16 mouse cellular contexts compared by ENCODE assay signal in genomic region chr6:137550181-137550580, GRCm38 (mm10).
DNase-seq lines count a peak whose midpoint lies in the region; ATAC-seq and TF ChIP-seq lines count a peak whose summit lies in the region.
"Had no signal": no experiment of that assay in that cellular context is flagged by ENCODE, and none has a peak within 500 bp of the region (broad histone marks: within the 10 kb centered on the region; RNA-seq: fewer than 3 reads in every experiment).

No protein-coding gene starts in this region.

- H3K79me2 ChIP-seq in liver, adult 2 months (ENCODE audit: control insufficient read depth, insufficient read depth, low read length) = no peaks in the 10 kb centered on the region

- peak; percentile 17 for DNase-seq in liver, adult 2 months (ENCODE audit: extremely low read depth, low read depth, low spot score)
- no peak for DNase-seq in liver, postnatal 0 days
- peak; percentile 52 for DNase-seq in kidney, adult 18-20 months
- peak; percentile 56 to 83 for DNase-seq in kidney, postnatal 25 days
- no peak for DNase-seq in adrenal gland, postnatal 4 days (ENCODE audit: low spot score in 2 of 2)
- DNase-seq in right cerebral cortex, adult 18-20 months = no peak
- no peak for DNase-seq in urinary bladder, postnatal 14 days (ENCODE audit: low spot score)
- DNase-seq: adrenal gland, postnatal 36 days; cerebellum, postnatal 36 days had no signal

- no peaks in the 10 kb centered on the region for H3K9me3 ChIP-seq in liver, postnatal 0 days (ENCODE audit: low read length)
- H3K9me3 ChIP-seq in stomach, embryonic 15.5 days = no peaks in the 10 kb centered on the region
- H3K9me3 ChIP-seq: embryonic facial prominence, embryonic 15.5 days; forebrain, embryonic 15.5 days; heart, embryonic 10.5 days; hindbrain, embryonic 12.5 days; limb, embryonic 15.5 days; midbrain, embryonic 13.5 days had no signal

- H3K9ac ChIP-seq in liver, adult 2 months (ENCODE audit: low read depth, low read length) = no peak overlapping the region
- no peak overlapping the region for H3K9ac ChIP-seq in liver, postnatal 0 days (replicated peaks)
- no peak overlapping the region for H3K9ac ChIP-seq in stomach, embryonic 15.5 days
- H3K9ac ChIP-seq: embryonic facial prominence, embryonic 15.5 days; forebrain, embryonic 15.5 days; hindbrain, embryonic 12.5 days; limb, embryonic 15.5 days; midbrain, embryonic 13.5 days had no signal

- ATAC-seq in liver, postnatal 0 days = no peak
- peak; percentile 78 for ATAC-seq in stomach, embryonic 15.5 days (ENCODE audit: insufficient read depth, low FRiP score, low read depth)
- ATAC-seq: forebrain, embryonic 15.5 days; midbrain, embryonic 13.5 days had no signal

- no peaks in the 10 kb centered on the region for H3K36me3 ChIP-seq in liver, adult 2 months (ENCODE audit: control insufficient read depth, insufficient read depth, low read length)
- no peaks in the 10 kb centered on the region for H3K36me3 ChIP-seq in liver, postnatal 0 days (replicated peaks; ENCODE audit: insufficient read depth, low read length)
- H3K36me3 ChIP-seq in stomach, embryonic 15.5 days = no peaks in the 10 kb centered on the region
- H3K36me3 ChIP-seq: embryonic facial prominence, embryonic 15.5 days; forebrain, embryonic 15.5 days; heart, embryonic 10.5 days; hindbrain, embryonic 12.5 days; limb, embryonic 15.5 days; midbrain, embryonic 13.5 days had no signal

- no peaks in the 10 kb centered on the region for H3K4me1 ChIP-seq in liver, adult 2 months (ENCODE audit: control insufficient read depth, insufficient read depth, low read length)
- no peaks in the 10 kb centered on the region for H3K4me1 ChIP-seq in liver, postnatal 0 days (ENCODE audit: insufficient read depth)
- H3K4me1 ChIP-seq in stomach, embryonic 15.5 days = no peaks in the 10 kb centered on the region
- H3K4me1 ChIP-seq: forebrain, embryonic 15.5 days; hindbrain, embryonic 12.5 days; midbrain, embryonic 13.5 days had no signal

- no peak for TF ChIP-seq CTCF in liver, adult 2 months (IDR thresholded peaks at IDR 0.05; ENCODE audit: low read depth, low read length)
- no peak for TF ChIP-seq CTCF in liver, postnatal 0 days (IDR thresholded peaks at IDR 0.05; ENCODE audit: low read depth)

- H3K4me2 ChIP-seq in liver, postnatal 0 days (ENCODE audit: low read depth, low read length) = no peak overlapping the region
- no peak overlapping the region for H3K4me2 ChIP-seq in stomach, embryonic 15.5 days
- H3K4me2 ChIP-seq: embryonic facial prominence, embryonic 15.5 days; forebrain, embryonic 15.5 days; hindbrain, embryonic 12.5 days; limb, embryonic 15.5 days; midbrain, embryonic 13.5 days had no signal

- no peak overlapping the region for H3K4me3 ChIP-seq in liver, adult 2 months (ENCODE audit: insufficient read depth, low read depth, low read length)
- no peak overlapping the region for H3K4me3 ChIP-seq in liver, postnatal 0 days (ENCODE audit: low read depth, low read length)
- H3K4me3 ChIP-seq in stomach, embryonic 15.5 days (replicated peaks) = no peak overlapping the region
- H3K4me3 ChIP-seq: embryonic facial prominence, embryonic 15.5 days; forebrain, embryonic 15.5 days; heart, embryonic 10.5 days; hindbrain, embryonic 12.5 days; limb, embryonic 15.5 days; midbrain, embryonic 13.5 days had no signal

- 62% methylated on average over 8 of the region's 8 CpGs for WGBS in liver, adult 2 months
- WGBS in liver, postnatal 0 days (ENCODE audit: insufficient replicate concordance) = 65% methylated on average over 8 of the region's 8 CpGs
- WGBS in stomach, embryonic 15.5 days = 52% methylated on average over 8 of the region's 8 CpGs

- H3K27me3 ChIP-seq in liver, adult 2 months (ENCODE audit: control insufficient read depth, insufficient read depth, low read length) = 0 out of 2 replicates have a peak, but pooled peaks cover 1% of the 10 kb centered on the region
- H3K27me3 ChIP-seq in liver, postnatal 0 days (ENCODE audit: insufficient read depth, low read length) = no peaks in the 10 kb centered on the region
- H3K27me3 ChIP-seq in stomach, embryonic 15.5 days (replicated peaks) = no peaks in the 10 kb centered on the region
- H3K27me3 ChIP-seq: embryonic facial prominence, embryonic 15.5 days; forebrain, embryonic 15.5 days; hindbrain, embryonic 12.5 days; midbrain, embryonic 13.5 days had no signal

- TF ChIP-seq EP300 in liver, postnatal 0 days (IDR thresholded peaks at IDR 0.05; ENCODE audit: low read depth) = no peak

- H3K27ac ChIP-seq in liver, adult 2 months (replicated peaks; ENCODE audit: insufficient read depth, low read depth, low read length) = no peak overlapping the region
- no peak overlapping the region for H3K27ac ChIP-seq in liver, postnatal 0 days (ENCODE audit: low read depth)
- H3K27ac ChIP-seq in stomach, embryonic 15.5 days = 0 out of 2 replicates have a peak overlapping the region, but pooled peaks have one; percentile 28
- H3K27ac ChIP-seq: embryonic facial prominence, embryonic 15.5 days; forebrain, embryonic 15.5 days; heart, embryonic 10.5 days; hindbrain, embryonic 12.5 days; limb, embryonic 15.5 days; midbrain, embryonic 13.5 days had no signal

- no peak for TF ChIP-seq POLR2A in liver, adult 2 months (IDR thresholded peaks at IDR 0.05; ENCODE audit: extremely low read depth, insufficient read depth, low read length)

Comparison
In these comparisons a context has a peak if more than half of its experiments do, and no peak if none do; other contexts are left out.
1. DNase-seq: peak in liver, adult 2 months (single experiment), kidney, adult 18-20 months (single experiment) and kidney, postnatal 25 days (2 of 2); none in liver, postnatal 0 days (single experiment), adrenal gland, postnatal 4 days (0 of 2), right cerebral cortex, adult 18-20 months (single experiment) and urinary bladder, postnatal 14 days (single experiment).